Mouse (Mus musculus) gastrocnemius, postnatal 36 days (tissue): ENCODE measurements around the gene Ip6k2. TPM values are rescaled to one million over a fixed set of nuclear protein-coding genes. Genes with fewer than 3 reads are reported as not detected.

Experiments used
- DNase-seq, 2 experiments: peaks; one replicate each; pipeline ENCODE4 v3.0.0; 2022
- intact Hi-C: fragments of 180-260 bp; cut with DNase I; formaldehyde crosslinking; loops from one replicate; pipeline ENCODE4 v1.15.1; 2025
- total RNA-seq, 2 experiments: library from RNA; stranded (reverse); gene quantifications; 2 replicates each; pipeline ENCODE4 v1.2.3; 2021

Gene Ip6k2
- total RNA-seq, 2 experiments from 2014 or later, result 9.9 to 14.5 TPM

GRCm38 (mm10) chr9:108780959-108781358 lies 2.6 kb upstream of the Ip6k2 start:
- DNase-seq, result no peak
- intact Hi-C loops, result no loop called here

GRCm38 (mm10) chr9:108781891-108782290 lies 1.7 kb upstream of the Ip6k2 start:
- no peak for DNase-seq
- intact Hi-C loops, result no loop called here

GRCm38 (mm10) chr9:108782836-108783547 lies 604 bp upstream of the Ip6k2 start:
- intact Hi-C loops, result no loop called here
- no peak for DNase-seq

GRCm38 (mm10) chr9:108785416-108785815 lies 1.8 kb downstream of the Ip6k2 start:
- intact Hi-C loops, result no loop called here
- no peak for DNase-seq

- DNase-seq, result no peak
- intact Hi-C loops, result no loop called here
Measured at GRCm38 (mm10) chr9:108786494-108786893, 2.9 kb downstream of the Ip6k2 start.

- intact Hi-C loops, result no loop called here
- no peak for DNase-seq
Measured at GRCm38 (mm10) chr9:108787080-108787479, 3.5 kb downstream of the Ip6k2 start.

- DNase-seq, result no peak
- intact Hi-C loops, result no loop called here
Measured at GRCm38 (mm10) chr9:108788713-108789112, 5.1 kb downstream of the Ip6k2 start.

GRCm38 (mm10) chr9:108792307-108792706 lies 8.7 kb downstream of the Ip6k2 start:
- intact Hi-C loops, result no loop called here
- DNase-seq, result no peak

- intact Hi-C loops, result no loop called here
- DNase-seq, result no peak
Measured at GRCm38 (mm10) chr9:108792730-108793129, 9.1 kb downstream of the Ip6k2 start.

- intact Hi-C loops, result no loop called here
- DNase-seq, result no peak
Measured at GRCm38 (mm10) chr9:108795281-108795680, 11.7 kb downstream of the Ip6k2 start.

GRCm38 (mm10) chr9:108795762-108796161 lies 12.2 kb downstream of the Ip6k2 start:
- DNase-seq, result peak in 1 of 2 experiments; percentile 39
- intact Hi-C loops, result no loop called here

- intact Hi-C loops, result no loop called here
- no peak for DNase-seq
Measured at GRCm38 (mm10) chr9:108796351-108796981, 12.9 kb downstream of the Ip6k2 start.

GRCm38 (mm10) chr9:108797477-108797876 lies 13.9 kb downstream of the Ip6k2 start:
- intact Hi-C loops, result no loop called here
- DNase-seq, result no peak

GRCm38 (mm10) chr9:108798508-108799075 lies 15.0 kb downstream of the Ip6k2 start:
- no peak for DNase-seq
- intact Hi-C loops, result no loop called here

- intact Hi-C loops, result no loop called here
- DNase-seq, result no peak
Measured at GRCm38 (mm10) chr9:108799564-108799963, 16.0 kb downstream of the Ip6k2 start.

GRCm38 (mm10) chr9:108805768-108806167 lies 22.2 kb downstream of the Ip6k2 start:
- intact Hi-C loops, result no loop called here
- DNase-seq, result no peak

- intact Hi-C loops, result no loop called here
- DNase-seq, result no peak
Measured at GRCm38 (mm10) chr9:108806379-108806778, 22.8 kb downstream of the Ip6k2 start.

GRCm38 (mm10) chr9:108806831-108807230 lies 23.2 kb downstream of the Ip6k2 start:
- intact Hi-C loops, result no loop called here
- peak; percentile 32 to 35 for DNase-seq

GRCm38 (mm10) chr9:108807674-108808073 lies 24.1 kb downstream of the Ip6k2 start:
- no peak for DNase-seq
- intact Hi-C loops, result no loop called here

- intact Hi-C loops, result no loop called here
- DNase-seq, result peak; percentile 94 to 95
Measured at GRCm38 (mm10) chr9:108808163-108808665, 24.6 kb downstream of the Ip6k2 start, which contains the start of gene Nckipsd. Gene Nckipsd, plus strand, starts transcription at chr9:108808368.

GRCm38 (mm10) chr9:108809188-108809587 lies 25.6 kb downstream of the Ip6k2 start:
- DNase-seq, result no peak
- intact Hi-C loops, result no loop called here

- DNase-seq, result no peak
- intact Hi-C loops, result no loop called here
Measured at GRCm38 (mm10) chr9:108809723-108810122, 26.1 kb downstream of the Ip6k2 start.
